Mouse (Mus musculus): Measurements from ENCODE around the gene 4930519G04Rik. TPM values are rescaled to one million over a fixed set of nuclear protein-coding genes. Genes with fewer than 3 reads are reported as not detected.
"Not testable (repeated sequence)": the region's sequence is repeated elsewhere in the genome, so short reads cannot be mapped to it uniquely, and the experiment has no call there.

4930519G04Rik gene
- total RNA-seq (2021) = not detected
- long read RNA-seq, experiment 1 = 0 reads
- long read RNA-seq, experiment 2 = 0 reads

GRCm38 (mm10) chr5:114853364-114853763 is at the start of gene 4930519G04Rik:
TSS of gene 4930519G04Rik (plus strand) at chr5:114853664.
- not testable (repeated sequence) for DNase-seq

DNA sequence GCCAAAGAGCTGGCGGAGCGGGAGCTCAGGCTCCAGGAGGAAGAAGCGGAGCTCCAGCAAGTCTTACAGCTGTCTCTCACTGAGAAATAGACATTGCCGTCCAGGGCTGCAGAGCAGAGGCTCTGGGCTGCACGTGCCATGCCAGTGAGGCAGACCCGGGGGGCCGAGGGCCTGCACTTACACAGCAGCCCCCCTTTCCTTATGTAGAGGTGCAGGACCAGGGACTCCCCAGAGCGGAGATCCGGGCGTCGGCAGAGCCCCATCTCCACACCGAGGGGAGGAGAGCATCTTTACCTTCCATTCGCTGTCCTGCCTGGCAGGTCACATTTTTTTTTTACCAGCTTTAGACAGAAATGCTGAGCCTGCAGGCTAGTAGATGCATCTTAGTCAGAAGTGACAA is 49.1 kb upstream of the 4930519G04Rik start:
- DNase-seq = no peak

- DNase-seq = no peak
Observed at GRCm38 (mm10) chr5:114804958-114805357, 48.5 kb upstream of the 4930519G04Rik start.

- DNase-seq = no peak
Observed at GRCm38 (mm10) chr5:114805436-114806350, 47.8 kb upstream of the 4930519G04Rik start.

GRCm38 (mm10) chr5:114806636-114807035 is 46.8 kb upstream of the 4930519G04Rik start:
- no peak for DNase-seq

GRCm38 (mm10) chr5:114807063-114807462 is 46.4 kb upstream of the 4930519G04Rik start:
- DNase-seq = no peak

DNA sequence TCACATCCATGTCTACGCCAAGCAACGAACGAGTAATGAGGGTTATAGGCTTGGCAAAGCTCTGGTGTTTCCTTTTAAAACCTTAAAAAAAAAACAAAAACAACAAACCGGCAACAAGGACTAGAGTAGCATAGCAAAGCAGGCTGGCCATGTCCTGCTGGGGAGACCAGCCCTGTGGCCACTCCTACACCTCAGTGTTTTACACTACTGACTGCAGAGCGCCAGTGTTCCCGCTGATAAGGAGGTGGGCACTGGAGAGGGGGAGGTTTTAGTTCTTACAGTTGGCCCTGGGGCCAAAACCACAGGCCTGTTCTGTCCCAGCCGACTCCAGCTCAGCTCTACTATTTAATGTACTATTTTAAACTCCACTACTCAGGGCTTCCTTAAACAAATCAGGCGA is 46.0 kb upstream of the 4930519G04Rik start:
- DNase-seq = no peak

GRCm38 (mm10) chr5:114807893-114808292 is 45.6 kb upstream of the 4930519G04Rik start:
- no peak for DNase-seq

DNA sequence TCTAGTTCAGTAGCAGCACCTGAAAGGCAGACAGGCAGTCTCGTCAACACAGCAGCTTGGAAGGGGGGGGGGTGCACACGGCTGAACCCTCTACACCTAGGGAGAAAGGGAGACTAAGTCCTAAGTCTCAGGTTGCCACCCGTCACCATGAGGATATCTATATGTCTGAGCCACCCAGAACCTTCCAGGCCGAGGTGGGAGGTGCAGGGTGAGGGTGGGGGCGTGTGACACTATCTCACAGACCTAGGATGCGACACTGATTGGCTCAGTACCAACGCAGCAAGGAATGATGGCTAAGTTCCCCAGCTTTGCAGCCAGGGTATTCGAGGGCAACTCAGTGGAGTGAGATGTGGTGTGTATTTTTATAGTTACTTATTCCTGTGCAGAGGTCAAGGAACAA is 45.1 kb upstream of the 4930519G04Rik start:
- no peak for DNase-seq

- DNase-seq = no peak
Observed at GRCm38 (mm10) chr5:114809181-114809756, 44.2 kb upstream of the 4930519G04Rik start.

- DNase-seq = no peak
Observed at GRCm38 (mm10) chr5:114809826-114810225, 43.6 kb upstream of the 4930519G04Rik start.

- peak; percentile 76 for DNase-seq
Observed at GRCm38 (mm10) chr5:114813525-114814181, 39.8 kb upstream of the 4930519G04Rik start.

GRCm38 (mm10) chr5:114816599-114816998 is 36.9 kb upstream of the 4930519G04Rik start:
- no peak for DNase-seq

GRCm38 (mm10) chr5:114818124-114818523 is 35.3 kb upstream of the 4930519G04Rik start:
- DNase-seq = no peak

DNA sequence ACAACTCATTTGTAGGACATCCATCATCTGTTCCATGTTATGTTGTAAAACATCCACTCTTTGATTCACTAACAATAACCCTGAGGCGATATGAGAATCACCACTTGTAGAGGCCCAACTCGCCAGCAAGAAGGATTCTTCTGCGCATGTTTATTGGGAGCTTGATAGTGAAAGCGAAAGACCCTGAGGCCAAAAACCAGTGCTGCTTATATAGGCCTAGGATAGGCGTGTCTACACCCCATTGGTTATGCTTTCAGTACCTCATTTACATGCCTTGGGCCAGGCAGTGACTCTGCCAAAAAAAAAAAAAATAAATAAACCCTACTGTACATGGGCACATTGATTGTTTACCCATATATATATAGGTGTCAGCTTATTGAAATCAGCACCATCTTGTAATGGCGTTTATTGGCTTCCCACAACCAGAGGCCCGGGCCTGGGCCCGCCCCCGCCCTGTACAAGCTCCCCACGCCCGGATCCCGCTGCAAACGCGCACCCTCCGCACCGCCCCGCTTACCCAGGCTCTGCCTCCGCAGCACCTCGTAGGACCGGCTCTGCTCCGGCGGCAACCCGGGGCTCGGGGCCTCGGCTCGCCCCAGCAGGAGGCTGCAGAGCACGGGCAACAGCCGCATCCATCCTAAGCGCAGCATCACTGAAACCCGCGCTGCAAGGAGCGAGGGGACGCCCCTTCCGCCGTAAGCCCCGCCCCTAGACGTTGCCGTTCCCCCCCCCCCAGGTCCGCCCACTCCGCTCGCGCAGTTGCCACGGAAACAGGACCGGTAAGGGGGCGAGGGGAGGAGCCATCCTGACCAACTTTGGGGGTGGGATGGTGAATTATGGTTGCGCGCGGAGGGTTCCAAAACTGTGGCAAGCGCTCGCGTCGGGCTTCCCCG is 30.4 kb upstream of the 4930519G04Rik start, which contains the start of gene 1500011B03Rik:
1500011B03Rik (minus strand) TSS at position 673 of the 893 bp plus-strand sequence.
- peak; percentile 58 for DNase-seq

DNA sequence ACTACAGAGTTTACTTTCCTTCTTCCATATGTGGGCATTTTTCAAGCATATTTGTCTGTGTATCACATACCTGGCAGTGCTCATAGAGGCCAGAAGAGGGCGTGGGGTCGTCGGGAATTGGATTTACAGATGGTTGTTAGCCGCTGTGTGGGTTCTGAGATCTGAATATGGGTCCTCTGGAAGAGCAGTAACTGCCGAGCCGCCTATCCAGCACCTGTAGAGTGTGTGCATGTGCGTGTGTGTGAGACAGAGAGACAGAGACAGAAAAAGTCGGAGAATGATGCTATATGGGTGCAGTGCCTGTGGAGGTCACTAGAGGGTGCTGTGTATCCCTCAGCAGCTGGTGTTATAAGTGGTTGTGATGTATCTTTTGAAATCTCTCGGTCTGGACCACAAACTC is 29.3 kb upstream of the 4930519G04Rik start:
- DNase-seq = no peak

- peak; percentile 47 for DNase-seq
Observed at GRCm38 (mm10) chr5:114825978-114826691, 27.3 kb upstream of the 4930519G04Rik start.

- no peak for DNase-seq
Observed at GRCm38 (mm10) chr5:114827427-114827826, 26.0 kb upstream of the 4930519G04Rik start.

DNA sequence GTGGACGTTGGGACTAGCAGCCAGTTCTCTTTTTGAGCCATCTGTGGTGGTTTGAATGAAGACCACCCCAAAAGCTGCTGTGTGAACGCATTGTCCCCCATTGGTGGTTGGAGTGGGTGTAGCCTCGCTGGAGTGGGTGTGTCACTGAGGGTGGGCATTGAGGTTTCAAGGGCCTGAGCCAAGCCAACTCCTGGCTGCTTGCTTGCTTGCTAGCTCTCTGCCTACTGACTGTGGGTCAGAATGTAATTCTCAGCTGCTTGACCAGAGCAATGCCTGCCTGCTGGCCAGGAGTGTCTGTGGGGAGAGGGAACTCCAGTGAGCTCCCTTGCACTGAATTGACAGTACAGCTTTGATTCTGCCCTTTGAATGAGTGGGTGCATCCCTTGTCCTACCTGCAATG is 23.7 kb upstream of the 4930519G04Rik start:
- DNase-seq = no peak

DNA sequence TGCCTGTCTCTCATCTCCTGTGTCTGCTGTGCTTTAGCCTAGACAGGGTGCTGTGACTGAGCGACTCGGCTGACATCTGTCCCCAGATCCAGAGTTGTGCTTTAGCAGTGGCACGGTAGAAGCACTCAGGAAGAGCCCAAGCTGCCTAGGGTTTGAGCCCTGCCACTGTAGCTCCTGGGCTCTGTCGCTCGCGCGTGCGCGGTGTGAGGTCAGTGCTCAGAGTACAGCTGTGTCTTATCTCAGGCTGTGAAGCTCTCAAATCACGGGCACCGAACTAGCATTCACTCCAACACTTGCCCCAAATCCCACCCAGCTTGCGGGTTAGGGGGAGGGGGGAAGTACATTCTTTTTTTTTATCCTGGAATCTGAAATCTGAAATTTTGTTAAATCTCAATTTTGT is 16.6 kb upstream of the 4930519G04Rik start:
- no peak for DNase-seq

DNA sequence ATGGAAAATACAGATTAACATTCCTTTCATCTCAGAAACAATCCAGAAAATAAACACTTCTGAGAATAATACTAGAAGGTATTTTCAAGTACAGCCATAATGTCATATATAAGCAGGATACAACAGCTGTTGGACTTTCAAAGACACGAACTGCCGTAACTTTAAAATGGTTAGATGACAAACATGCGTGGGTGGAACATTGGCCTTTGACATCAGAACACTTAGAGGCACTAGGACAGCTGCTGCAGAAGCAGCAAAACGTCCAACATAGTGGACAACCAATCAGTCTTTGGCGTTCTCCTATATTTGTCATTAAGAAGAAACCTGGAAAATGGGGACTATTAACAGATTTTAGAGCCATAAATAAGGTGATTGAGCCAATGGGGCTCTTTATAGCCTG is 13.0 kb upstream of the 4930519G04Rik start:
- not testable (repeated sequence) for DNase-seq

Measured in gastrocnemius, postnatal 25 days (tissue).